Mouse (Mus musculus) testis, postnatal 10 days (tissue): ENCODE measurements at regions not wholly inside any gene's neighbourhood (a gene's known extent, or its start where the extent isn't known, plus 50 kb on each side); places are given as distances from the start of the nearest gene placed in this dataset.
A peak's percentile ranks its signal among the peaks of the same experiment; 100 is the strongest.
"Not testable (repeated sequence)": the region's sequence is repeated elsewhere in the genome, so short reads cannot be mapped to it uniquely, and the experiment has no call there.

Experiments used
- DNase-seq: peaks from one replicate; pipeline ENCODE4 v3.0.0; 2021; ENCODE audit warnings: low spot score

DNA sequence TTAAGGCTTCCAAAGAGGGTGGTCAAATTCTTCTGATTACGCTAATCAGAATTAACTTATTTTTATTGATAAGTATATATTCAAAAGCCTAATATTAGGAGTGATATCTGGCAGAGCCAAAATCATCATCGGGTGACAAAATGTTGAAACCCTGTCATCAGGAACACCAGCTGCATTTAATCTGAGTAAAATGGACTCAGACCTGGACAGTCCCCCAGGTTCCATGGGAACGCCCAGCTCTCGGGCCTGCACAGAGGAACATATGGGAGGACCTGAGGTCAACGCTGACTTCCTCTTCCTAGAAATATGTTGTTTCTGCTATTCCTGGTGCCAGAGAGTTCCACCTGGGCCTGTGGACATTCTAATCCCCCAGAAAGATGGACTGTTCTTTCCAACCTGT lies 176.5 kb downstream of the Tmx1 start:
- peak; percentile 22 for DNase-seq

- peak; percentile 32 for DNase-seq
Observed at GRCm38 (mm10) chr12:70631281-70631680, 178.4 kb downstream of the Tmx1 start.

GRCm38 (mm10) chr12:70633194-70633593 lies 180.3 kb downstream of the Tmx1 start:
- DNase-seq: peak; percentile 47

DNA sequence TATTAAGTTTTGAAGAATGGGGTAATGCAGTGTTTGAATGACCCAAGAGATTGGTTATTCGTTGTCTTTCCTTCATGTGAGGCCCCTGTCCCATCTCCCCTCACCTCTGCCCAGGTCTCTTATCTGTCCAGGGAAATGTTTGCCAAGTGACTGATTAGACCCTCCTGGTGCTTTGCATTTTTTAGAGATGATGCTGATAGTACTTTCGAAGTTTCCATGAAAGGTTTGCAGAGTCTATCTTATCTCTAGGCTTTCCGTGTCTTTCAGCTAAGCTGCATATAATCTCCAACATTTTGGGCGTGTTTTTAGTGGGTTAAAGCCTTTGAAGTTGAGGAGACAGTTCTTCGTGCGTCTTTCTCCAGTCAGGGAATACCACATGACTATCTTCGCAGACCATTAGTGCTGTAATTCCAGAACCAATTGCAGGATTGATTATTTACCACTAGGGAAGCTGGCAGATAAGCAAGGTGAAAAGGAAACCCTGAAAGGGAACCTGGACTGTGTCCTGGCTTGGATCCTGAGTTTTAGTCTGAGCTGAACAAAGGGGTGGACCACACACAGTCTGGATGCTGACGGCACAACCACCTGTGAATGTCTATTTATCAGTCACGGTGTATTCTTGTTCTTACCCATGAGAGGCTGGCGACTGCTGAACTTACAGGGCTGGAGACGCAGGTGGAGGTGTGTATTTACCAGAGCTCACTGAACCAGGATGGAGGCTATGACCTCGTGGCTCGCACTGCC lies 180.9 kb downstream of the Tmx1 start:
- DNase-seq: peak; percentile 24

DNA sequence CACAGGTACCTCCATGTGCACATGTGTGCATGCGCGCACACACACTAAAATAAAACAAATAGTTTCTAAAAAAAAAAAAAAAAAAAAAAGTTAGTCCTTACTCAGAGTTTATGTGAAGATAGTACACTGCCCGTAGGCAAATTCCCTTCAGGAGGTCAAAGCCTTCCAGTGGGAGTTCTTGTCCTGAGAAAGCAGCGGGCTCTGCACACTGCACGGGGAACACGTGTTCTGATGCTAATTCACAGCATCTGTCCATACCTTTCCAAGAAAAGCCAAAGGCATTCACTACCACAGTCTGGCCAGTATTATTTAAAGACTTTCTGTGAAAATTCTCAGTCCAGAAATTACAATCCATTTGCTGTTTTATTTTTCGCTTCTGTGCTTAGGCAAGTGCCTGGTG lies 183.1 kb downstream of the Tmx1 start:
- peak; percentile 19 for DNase-seq

DNA sequence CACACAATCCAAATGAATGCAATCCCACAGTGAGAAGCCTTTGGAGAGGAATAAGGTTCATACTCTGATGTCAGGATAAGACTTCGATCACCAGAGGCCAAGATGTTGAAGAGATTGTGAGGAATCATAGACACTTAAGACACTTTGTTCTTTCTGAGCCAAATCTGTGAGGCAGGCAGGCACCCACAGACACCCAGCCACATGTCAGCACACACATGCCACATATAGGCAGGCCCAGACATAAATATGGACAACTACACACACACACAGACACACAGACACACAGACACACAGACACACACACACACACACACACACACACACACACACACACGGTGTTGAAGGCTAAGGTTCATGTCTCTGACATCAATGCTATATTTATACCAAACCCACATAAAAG lies 185.1 kb upstream of the Frmd6 start:
- DNase-seq: peak; percentile 19

DNA sequence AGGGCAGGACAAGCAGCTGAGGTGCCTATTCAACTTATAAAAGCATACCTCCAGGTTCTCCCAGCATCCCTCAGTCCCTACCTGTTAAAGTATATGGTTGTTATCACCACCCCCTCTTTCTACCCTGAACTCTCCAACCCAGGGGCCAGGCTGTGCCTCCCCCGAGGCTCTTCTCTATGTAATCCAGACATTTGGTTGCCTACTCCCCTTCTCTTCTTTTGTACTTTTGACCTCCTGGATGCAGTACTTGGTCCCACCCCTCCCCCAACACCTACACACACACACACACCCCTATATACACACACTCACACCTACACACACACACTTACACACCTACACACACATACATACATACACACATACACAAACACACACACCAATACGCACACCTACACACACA lies 180.4 kb upstream of the Frmd6 start:
- DNase-seq: peak; percentile 23

DNA sequence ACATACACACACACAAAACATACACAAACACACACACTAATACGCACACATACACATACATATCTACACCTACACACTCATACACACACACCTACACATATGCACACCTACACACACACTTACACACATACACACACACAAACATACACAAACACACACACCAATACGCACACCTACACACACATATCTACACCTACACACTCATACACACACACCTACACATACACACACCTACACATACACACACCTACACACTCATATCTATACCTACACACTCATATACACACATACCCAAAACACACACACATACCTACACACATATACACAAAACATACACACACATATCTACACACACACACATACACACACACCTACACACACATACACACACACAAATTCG lies 179.9 kb upstream of the Frmd6 start:
- peak; percentile 6 for DNase-seq

DNA sequence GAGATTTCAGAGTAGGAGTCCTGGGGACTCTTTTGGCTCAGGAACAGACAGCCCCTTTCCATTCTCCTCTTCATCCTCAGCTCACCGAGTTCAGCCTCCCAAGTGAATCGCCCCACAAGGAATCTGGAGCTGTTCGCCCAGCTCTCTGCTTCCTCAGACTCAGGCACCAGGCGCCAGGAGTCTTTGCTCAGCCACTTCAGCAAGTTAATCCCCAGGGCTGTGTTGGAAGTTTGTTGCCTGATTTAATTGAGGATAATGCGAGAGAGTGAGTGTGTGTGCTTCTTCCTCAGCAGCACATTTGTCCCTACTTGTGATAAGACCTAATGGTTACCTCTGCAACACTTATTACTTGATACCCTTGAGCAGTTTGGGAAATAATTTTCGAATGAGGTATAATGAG lies 177.8 kb upstream of the Frmd6 start:
- DNase-seq: no peak

- DNase-seq: no peak
Observed at GRCm38 (mm10) chr12:70648179-70648811, 177.0 kb upstream of the Frmd6 start.

DNA sequence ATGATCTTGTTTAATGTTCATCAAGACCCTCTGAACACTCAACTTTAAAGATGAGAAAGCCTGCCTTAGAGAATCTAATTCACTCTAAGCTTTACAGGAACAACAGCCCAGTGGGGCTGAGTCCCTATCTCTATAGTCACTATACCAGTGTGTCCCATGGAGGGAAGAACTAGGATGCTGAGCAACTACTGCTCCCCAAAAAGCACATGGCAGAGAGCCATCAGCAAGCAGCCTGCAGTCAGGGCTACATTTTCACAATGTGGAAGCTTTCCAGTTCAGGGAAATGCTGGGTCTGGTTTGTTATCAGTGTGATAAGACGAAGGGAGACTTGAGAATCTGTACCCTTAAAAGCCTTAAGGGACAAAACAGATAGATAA lies 176.5 kb upstream of the Frmd6 start:
- no peak for DNase-seq

DNA sequence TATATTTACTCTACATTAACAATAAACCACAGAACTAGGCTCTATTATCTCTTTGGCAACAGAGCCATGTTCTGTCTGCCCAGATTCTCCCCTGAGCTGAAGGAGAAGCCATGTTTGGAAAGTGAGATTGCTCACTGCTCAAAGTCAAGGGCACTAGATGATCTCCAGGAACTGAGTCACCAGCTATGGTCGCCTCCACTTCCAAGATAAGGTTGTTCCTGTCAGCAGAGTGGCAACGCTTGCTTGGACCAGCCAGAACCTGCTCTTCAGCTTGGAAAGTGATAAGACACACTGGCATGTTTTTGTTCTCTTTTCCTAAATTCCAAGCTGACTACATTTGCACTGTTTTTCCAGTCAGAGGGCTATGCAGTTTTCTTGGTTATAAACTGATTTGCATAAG lies 175.6 kb upstream of the Frmd6 start:
- DNase-seq: no peak

DNA sequence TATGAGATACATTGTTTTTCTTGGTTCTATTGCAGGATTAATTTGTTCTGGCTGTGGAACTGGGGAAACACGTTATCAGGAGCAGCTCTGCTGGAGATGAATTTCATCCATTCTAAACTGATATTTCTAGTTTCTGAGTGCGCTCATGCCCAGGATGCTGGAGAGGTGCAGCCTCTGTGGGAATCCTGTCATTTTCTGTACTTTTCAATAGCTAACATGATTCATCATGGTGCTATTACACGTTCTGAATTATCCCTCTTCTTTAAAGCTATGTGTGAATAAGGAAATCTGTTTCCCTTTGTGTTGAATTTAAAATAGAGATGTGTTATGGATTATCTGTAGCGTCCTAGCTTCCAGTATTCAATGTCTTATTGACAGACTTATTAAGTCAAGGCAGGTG lies 174.8 kb upstream of the Frmd6 start:
- no peak for DNase-seq

GRCm38 (mm10) chr12:70652751-70653150 lies 172.6 kb upstream of the Frmd6 start:
- no peak for DNase-seq

DNA sequence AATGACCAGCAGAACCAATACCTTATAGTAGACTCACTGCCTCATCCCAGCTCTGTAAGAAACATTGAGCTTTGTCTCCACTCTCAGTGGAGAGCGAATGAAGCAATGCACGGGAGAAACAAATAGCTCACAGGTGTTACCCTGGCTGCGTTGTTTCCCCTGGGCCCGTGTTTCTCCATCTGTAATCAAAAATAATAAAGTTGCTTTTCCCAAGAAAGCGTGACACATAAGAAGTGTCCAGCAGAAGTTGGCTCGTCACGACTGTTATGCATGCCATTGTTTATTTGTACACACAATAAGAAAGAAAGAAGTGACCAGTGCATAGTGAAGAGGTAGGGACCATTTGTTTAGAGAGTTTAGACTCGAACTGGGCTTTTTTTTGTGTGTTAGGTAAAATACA lies 171.3 kb upstream of the Frmd6 start:
- no peak for DNase-seq

DNA sequence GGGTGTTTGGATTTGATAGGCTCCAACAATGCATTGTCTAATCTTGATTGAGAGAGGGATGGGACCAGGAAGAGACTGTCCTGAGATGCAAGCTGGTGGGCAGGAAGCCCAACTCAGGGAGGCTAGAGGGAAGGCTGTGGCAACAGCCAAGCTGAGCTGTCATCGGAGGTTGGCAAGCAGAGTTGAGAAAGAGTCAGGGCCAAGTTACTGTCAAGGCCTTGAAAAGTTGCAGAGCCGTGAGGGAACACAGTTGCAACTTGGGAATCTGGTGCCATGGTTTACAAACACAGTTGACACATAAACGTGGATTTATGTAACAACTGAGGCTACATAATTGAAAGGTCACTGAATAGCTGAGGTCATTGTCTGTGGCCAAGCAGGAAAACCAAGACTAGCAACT lies 170.8 kb upstream of the Frmd6 start:
- peak; percentile 51 for DNase-seq

GRCm38 (mm10) chr12:70655411-70655811 lies 169.9 kb upstream of the Frmd6 start:
- DNase-seq: no peak

- DNase-seq: no peak
Observed at GRCm38 (mm10) chr12:70655900-70656544, 169.3 kb upstream of the Frmd6 start.

DNA sequence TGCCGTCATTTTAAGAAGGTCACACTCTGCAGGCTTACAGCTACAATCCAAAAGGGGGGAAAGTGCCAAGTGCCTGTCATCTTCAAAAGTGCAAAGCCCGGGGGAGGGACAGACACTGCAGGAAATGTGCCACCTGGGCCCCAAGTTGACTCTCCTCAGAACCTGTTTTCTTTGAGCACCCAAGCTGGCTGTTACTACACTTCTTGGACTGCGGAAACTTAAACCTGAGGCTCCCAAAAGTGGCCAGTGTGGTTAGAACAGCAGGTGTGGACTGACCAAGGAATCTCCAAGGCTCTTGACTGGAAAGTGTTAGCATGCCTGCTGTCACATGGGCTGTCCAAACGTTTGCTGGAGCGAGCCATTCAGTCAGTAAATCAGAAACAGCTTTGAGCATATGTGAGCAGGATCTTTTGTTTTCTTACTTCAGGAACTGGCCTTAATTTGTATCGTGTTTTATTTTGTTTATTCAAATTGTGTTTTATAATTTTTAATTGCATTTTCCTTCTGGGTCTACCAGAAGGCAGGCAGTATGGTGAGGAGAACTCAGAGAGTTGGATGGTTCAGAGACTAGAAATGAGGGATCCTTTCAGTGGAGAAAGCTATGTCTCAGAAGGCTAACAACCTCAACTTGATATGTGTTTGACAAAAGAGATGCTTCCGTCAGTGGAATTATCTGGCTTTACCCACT lies 168.4 kb upstream of the Frmd6 start:
- DNase-seq: no peak

DNA sequence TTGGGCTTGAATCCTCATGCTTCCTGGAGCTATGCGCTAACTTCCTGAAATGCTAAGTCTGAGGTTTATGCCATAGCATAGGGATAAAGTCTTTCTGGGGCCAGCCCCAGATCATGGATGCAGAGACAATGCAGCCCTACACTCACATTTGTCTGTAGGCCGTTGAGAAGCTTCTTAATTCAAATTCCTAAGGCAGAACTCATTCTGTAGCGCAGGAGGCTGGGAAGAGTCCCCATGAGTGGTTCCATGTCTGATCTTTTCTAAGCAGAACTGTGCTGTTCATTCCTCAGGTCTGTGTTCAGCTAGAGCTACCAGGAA lies 167.9 kb upstream of the Frmd6 start:
- no peak for DNase-seq

DNA sequence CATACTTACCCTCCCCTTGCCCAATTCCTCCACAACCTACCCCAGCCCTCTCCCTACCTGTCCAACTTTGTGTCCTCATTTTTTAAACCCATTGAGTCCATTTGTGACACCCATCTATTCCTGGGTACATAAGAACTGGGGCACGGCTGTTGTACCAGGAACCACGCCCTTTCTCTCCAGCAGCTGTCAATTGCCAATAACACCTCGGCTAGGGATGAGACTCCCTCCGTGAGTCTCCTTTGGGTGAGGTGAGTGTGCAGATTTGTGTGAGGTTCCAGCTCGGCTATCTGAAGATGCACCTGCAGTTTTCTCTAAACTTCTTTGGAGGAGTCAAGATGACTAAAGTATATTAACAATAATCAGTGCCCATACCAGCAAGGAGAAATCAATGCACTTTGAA lies 167.2 kb upstream of the Frmd6 start:
- no peak for DNase-seq

DNA sequence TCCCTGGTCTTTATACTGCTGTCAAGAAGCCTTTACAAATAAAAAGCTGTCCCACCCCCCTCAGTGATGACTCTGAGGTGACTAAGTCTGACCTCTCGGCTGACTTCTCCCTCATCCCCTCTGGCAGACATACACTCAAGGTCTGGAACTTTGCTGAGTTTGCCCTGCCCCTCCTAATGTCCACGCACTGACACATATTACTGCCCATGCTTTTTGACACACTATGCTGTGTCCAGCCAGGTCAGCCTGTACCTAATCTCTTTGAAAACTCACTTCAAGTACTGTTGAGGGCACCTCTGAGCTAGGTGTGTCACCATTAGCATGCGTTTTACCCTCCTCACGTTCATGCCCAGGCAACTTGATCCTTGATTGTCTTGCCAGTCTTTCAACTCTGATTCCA lies 164.9 kb upstream of the Frmd6 start:
- no peak for DNase-seq

DNA sequence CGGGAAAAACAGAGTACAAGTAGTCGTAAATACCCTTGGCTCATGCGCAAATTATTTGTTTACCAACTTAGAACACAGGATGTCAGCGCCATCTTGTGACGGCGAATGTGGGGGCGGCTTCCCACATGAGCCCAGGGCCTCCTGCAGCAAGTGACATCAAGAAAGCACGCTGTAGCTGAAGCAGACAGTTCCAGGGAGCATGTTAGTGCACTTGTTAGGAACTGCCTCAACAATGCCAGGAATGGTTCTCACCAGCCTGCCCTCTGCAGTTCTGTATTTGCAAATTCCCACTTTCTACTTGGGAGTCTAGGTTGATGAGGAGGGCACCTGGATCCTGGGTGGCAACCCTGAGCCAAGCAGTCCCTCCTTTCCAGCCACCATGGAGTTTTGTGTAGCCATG lies 157.2 kb upstream of the Frmd6 start:
- not testable (repeated sequence) for DNase-seq
